Mouse (Mus musculus) ES-Bruce4 (cell line): ENCODE measurements around the gene Pxylp1.

Experiments used
- CTCF ChIP-seq: IDR thresholded peaks from one replicate; pipeline ENCODE4 v1.8.1; 2011; ENCODE audit warnings: low read depth, low read length
- EP300 ChIP-seq: IDR thresholded peaks from 2 replicates; pipeline ENCODE4 v1.6.1; 2011; ENCODE audit warnings: low read depth, low read length; ENCODE audit not compliant: insufficient read depth
- POLR2A ChIP-seq: IDR thresholded peaks from one replicate; pipeline ENCODE4 v1.8.1; 2011; ENCODE audit warnings: low read length; ENCODE audit not compliant: insufficient read depth

DNA sequence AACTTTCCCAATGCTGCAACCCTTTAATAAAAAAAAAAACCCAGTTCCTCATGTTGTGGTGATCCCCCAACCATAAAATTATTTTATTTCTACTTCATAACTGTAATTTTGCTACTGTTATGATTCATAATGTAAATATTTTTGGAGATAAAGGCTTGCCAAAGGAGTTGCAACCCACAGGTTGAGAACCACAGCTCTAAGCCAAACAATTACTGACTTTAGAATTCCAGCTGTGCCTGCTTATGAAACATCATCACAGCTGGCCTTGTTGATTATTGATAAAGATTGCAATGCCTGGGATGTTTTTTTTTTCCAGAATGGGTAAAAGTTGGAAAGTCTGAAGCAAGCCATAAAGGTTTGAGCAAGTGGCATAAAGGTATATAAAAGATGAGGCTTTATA is 6.5 kb upstream of the Pxylp1 start:
- no peak for TF ChIP-seq POLR2A
- no peak for TF ChIP-seq CTCF
- TF ChIP-seq EP300 = no peak
